Mouse (Mus musculus): Measurements from ENCODE around the gene Map1b. TPM values are rescaled to one million over a fixed set of nuclear protein-coding genes. Genes with fewer than 3 reads are reported as not detected.

The Map1b gene
- polyA plus RNA-seq, 1 experiment from 2014 or later, result 2,470 TPM

- WGBS, result 94% methylated on average over 6 of the region's 6 CpGs
- H3K9me3 ChIP-seq (ENCODE audit: control insufficient read depth, low read length), result no peaks in the 10 kb centered on the region
- H3K4me2 ChIP-seq (ENCODE audit: low read length), result no peak overlapping the region
- no peak overlapping the region for H3K9ac ChIP-seq (replicated peaks; ENCODE audit: low read length)
- H3K27me3 ChIP-seq (ENCODE audit: control insufficient read depth, insufficient read depth, low read length), result no peaks in the 10 kb centered on the region
- H3K36me3 ChIP-seq (ENCODE audit: control insufficient read depth, insufficient read depth, low read length), result no peaks in the 10 kb centered on the region
- H3K4me1 ChIP-seq (ENCODE audit: control insufficient read depth, insufficient read depth, low read length), result peaks cover 3% of the 10 kb centered on the region; the same call in 1 of the 2 replicates
- DNase-seq (no peak), ATAC-seq (ENCODE audit: low FRiP score, low TSS enrichment) (no peak)
- H3K4me3 ChIP-seq (replicated peaks; ENCODE audit: low read depth, low read length), result no peak overlapping the region
- H3K27ac ChIP-seq (replicated peaks; ENCODE audit: low read depth, low read length), result no peak overlapping the region
Observed at GRCm38 (mm10) chr13:99377055-99377454, 139.3 kb downstream of the Map1b start.

GRCm38 (mm10) chr13:99375550-99375949, 140.8 kb downstream of the Map1b start:
- DNase-seq (peak; percentile 94), ATAC-seq (ENCODE audit: low FRiP score, low TSS enrichment) (peak; percentile 48; the same call in 1 of the 2 replicates)
- H3K27me3 ChIP-seq (ENCODE audit: control insufficient read depth, insufficient read depth, low read length), result no peaks in the 10 kb centered on the region
- H3K9ac ChIP-seq (replicated peaks; ENCODE audit: low read length), result no peak overlapping the region
- 31% methylated on average over 6 of the region's 6 CpGs for WGBS
- 0 out of 2 replicates have a peak, but pooled peaks cover 2% of the 10 kb centered on the region for H3K4me1 ChIP-seq (ENCODE audit: control insufficient read depth, insufficient read depth, low read length)
- H3K9me3 ChIP-seq (ENCODE audit: control insufficient read depth, low read length), result no peaks in the 10 kb centered on the region
- no peak overlapping the region for H3K27ac ChIP-seq (replicated peaks; ENCODE audit: low read depth, low read length)
- H3K4me2 ChIP-seq (ENCODE audit: low read length), result no peak overlapping the region
- no peak overlapping the region for H3K4me3 ChIP-seq (replicated peaks; ENCODE audit: low read depth, low read length)
- no peaks in the 10 kb centered on the region for H3K36me3 ChIP-seq (ENCODE audit: control insufficient read depth, insufficient read depth, low read length)

GRCm38 (mm10) chr13:99374191-99374590, 142.1 kb downstream of the Map1b start:
- DNase-seq (no peak), ATAC-seq (ENCODE audit: low FRiP score, low TSS enrichment) (no peak)
- Histone ChIP-seq H3K36me3 (ENCODE audit: control insufficient read depth, insufficient read depth, low read length) (no peaks in the 10 kb centered on the region), H3K4me1 (ENCODE audit: control insufficient read depth, insufficient read depth, low read length) (0 out of 2 replicates have a peak, but pooled peaks cover 2% of the 10 kb centered on the region), H3K9ac (replicated peaks; ENCODE audit: low read length) (no peak overlapping the region), H3K4me3 (replicated peaks; ENCODE audit: low read depth, low read length) (no peak overlapping the region), H3K27ac (replicated peaks; ENCODE audit: low read depth, low read length) (no peak overlapping the region), H3K4me2 (ENCODE audit: low read length) (no peak overlapping the region), H3K9me3 (ENCODE audit: control insufficient read depth, low read length) (no peaks in the 10 kb centered on the region), H3K27me3 (ENCODE audit: control insufficient read depth, insufficient read depth, low read length) (no peaks in the 10 kb centered on the region)
- WGBS, result 87% methylated on average over 4 of the region's 4 CpGs

GRCm38 (mm10) chr13:99373684-99374083, 142.7 kb downstream of the Map1b start:
- Histone ChIP-seq H3K9me3 (ENCODE audit: control insufficient read depth, low read length) (no peaks in the 10 kb centered on the region), H3K4me3 (replicated peaks; ENCODE audit: low read depth, low read length) (no peak overlapping the region), H3K4me2 (ENCODE audit: low read length) (no peak overlapping the region), H3K36me3 (ENCODE audit: control insufficient read depth, insufficient read depth, low read length) (no peaks in the 10 kb centered on the region), H3K9ac (replicated peaks; ENCODE audit: low read length) (no peak overlapping the region), H3K27ac (replicated peaks; ENCODE audit: low read depth, low read length) (no peak overlapping the region), H3K4me1 (ENCODE audit: control insufficient read depth, insufficient read depth, low read length) (0 out of 2 replicates have a peak, but pooled peaks cover 2% of the 10 kb centered on the region), H3K27me3 (ENCODE audit: control insufficient read depth, insufficient read depth, low read length) (no peaks in the 10 kb centered on the region)
- DNase-seq, result no peak
- WGBS, result 72% methylated on average over 7 of the region's 7 CpGs
- ATAC-seq (ENCODE audit: low FRiP score, low TSS enrichment), result no peak

Other genes starting within 250 kb of the Map1b start
- gene Ptcd2, start 171.8 kb downstream of the Map1b start, polyA plus RNA-seq (2014; fragmentation: Nextera tagmentation; extraction: Ambion mirVana), result 57.3 and 62.2 TPM in 2 replicates
- gene Mrps27, start 171.8 kb downstream of the Map1b start, polyA plus RNA-seq (2014; fragmentation: Nextera tagmentation; extraction: Ambion mirVana), result 36.5 and 38.2 TPM in 2 replicates